Mouse (Mus musculus) layer of hippocampus, postnatal 36 days (tissue): Measurements from ENCODE around the gene Bst2. TPM values are rescaled to one million over a fixed set of nuclear protein-coding genes. Genes with fewer than 3 reads are reported as not detected.

Experiments
- DNase-seq, 2 experiments: peaks; one replicate each; pipeline ENCODE4 v3.0.0; 2022
- total RNA-seq, 2 experiments: library from RNA; stranded (reverse); gene quantifications; 2 replicates each; pipeline ENCODE4 v1.2.3; 2021

The Bst2 gene
- total RNA-seq, result 1 to 10 TPM; 3.0 to 5.8 TPM

DNA sequence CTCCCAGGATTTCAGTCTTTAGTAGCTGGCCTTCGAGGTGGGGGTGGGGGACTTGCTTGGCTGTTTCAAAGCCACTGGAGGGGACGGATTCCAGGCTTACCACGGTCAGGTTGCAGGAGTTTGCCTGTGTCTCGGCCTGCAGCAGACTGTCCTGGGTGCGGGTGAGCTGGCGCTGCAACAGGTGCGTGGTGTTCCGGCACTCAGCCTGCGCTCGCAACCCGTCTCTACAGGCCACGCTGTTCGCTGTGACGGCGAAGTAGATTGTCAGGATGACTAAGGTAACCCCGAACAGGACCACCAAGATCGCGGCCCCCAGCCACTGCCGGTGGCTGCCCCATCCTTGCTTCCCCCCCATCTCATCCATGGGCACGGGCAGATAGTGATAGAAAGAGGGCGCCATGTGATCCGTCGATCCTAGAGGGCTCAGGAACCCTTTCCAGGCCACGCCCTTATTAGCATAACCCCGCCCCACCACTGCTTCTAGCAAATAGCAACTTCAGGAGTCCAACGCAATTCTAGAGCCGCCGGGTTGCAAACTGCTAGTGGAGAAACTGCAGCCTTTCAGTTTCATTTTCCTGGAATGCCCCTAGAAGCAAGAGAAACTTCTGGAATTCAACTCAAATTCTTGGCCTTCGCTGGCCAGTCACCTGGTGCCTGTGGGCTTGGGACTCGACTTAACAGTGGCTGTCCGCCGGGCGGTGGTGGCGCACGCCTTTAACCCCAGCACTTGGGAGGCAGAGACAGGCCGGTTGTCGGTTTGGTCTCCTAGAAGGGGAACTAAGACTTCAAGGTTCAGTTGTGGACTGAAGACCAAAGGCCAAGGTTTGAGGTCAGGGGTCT is at the start of gene Bst2:
Bst2 (minus strand) TSS at position 429 of the 840 bp plus-strand sequence.
- DNase-seq, result peak in 1 of 2 experiments; percentile 37

GRCm38 (mm10) chr8:71586891-71587290 is 49.6 kb upstream of the Bst2 start:
- DNase-seq, result no peak

- no peak for DNase-seq
These were observed 42.9 kb upstream of the Bst2 start for GRCm38 (mm10) chr8:71580201-71580600.

DNA sequence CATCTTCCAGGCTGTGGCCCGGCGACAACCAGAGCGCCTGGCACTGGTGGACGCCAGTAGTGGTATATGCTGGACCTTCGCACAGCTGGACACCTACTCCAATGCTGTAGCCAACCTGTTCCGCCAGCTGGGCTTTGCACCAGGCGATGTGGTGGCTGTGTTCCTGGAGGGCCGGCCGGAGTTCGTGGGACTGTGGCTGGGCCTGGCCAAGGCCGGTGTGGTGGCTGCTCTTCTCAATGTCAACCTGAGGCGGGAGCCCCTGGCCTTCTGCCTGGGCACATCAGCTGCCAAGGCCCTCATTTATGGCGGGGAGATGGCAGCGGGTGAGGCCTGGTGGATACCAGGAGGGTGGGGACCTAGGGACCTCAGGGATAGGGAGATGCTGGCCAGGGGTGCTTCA is 42.2 kb upstream of the Bst2 start:
- DNase-seq, result no peak

DNA sequence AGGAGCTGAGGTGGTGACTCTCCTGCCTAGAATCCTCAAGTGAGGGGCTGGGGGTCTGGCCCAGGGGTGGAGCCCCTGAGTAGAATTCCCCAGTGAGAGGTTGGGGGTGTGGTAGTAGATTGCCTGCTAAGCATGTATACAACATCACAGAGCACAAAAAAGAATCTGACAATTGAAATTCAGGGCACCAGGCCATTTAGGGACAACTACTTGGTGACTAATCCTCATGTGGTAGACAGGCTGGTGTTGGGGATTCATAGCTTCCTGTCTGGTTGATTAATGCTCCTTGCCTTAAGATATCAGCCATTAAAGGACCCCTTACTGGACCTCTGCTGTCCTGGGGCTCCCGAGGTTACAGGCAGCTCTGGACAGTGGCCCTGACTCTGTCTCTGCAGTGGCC is 41.8 kb upstream of the Bst2 start:
- DNase-seq, result no peak

- DNase-seq, result peak in 1 of 2 experiments; percentile 56
These were observed 40.7 kb upstream of the Bst2 start for GRCm38 (mm10) chr8:71577856-71578387.

DNA sequence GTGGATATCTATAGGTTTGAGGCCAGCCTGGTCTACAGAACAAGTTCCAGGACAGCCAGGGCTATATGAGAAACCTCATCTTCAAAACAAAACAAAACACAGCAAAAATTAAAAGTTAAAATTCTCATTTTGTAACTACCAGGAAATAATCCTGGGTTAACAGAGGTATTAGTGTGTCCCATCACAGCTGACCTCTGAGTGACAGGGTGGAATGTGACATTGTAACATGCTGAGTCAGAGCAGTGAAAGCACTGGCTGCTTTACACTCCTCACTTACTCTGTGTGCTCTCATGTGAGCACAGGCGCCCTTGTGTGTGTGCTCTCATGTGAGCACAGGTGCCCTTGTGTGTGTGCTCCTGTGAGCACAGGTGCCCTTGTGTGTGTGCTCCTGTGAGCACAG is 37.8 kb upstream of the Bst2 start:
- no peak for DNase-seq

DNA sequence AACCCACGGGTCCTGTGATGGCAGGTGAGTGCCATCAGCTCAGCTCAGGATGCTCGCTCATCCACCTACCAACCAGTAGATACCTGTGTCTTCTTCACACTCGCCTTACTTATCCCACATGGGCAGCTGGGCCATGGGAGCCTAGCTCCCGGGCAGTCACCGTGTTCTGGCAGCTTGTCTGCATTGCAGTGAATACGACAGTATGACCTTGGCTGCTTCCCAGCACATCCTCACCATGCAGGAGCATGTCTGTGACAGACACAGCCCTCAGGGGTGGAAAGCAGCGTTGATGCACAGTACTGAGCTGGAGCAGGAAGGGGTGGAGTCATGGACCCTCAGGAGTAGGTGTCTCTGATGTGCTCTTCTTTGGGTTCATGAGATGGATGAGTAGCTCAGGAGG is 37.2 kb upstream of the Bst2 start:
- no peak for DNase-seq

GRCm38 (mm10) chr8:71572847-71573633 is 35.8 kb upstream of the Bst2 start:
- peak; percentile 80 to 89 for DNase-seq

GRCm38 (mm10) chr8:71572077-71572476 is 34.8 kb upstream of the Bst2 start:
- no peak for DNase-seq

GRCm38 (mm10) chr8:71570291-71570954 is 33.2 kb upstream of the Bst2 start:
- DNase-seq, result peak; percentile 94 to 95

DNA sequence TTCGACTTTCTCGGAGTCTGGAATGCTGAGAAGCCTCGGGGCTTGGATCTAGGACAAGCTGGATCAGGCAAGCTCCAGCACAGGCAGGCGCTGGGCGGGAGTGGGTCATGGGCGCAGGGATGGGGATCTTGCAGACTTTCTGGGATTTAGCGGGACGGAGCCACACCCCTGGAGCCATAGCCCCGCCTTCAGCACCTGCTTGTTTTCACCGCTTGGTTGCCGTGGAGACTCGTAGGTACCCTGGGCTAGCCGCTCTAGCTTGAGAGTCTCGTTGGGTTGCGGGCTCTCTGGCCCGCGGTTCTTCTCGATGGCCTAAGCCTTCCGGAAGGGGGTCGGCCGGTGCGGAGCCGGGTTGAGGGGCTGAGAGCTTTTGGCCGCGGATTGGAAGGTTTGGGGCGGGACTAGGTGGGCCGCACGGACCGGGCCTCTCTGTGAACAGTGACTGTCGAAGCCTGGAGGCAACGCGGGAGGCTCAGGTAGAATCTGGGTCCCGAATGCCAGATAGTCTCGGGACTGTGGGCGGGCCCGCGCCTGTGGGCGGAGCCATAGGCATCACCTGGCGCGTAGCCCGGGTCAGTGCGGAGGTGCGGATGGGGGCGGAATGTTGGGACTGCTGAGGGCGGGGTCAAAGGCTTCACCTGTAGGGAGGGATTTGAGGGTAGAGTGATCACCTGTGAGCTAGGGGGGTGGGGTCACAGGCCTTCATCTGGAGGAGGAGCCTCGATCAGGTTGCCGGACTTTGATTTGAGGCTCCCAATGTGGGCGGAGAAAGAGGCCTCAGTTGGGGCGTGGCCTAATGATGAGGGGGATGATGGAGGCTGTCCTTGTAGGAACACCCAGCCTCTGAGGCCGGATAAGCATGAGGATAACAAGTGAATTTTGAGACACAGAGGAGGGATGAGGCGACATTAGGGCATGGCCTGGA is 32.4 kb upstream of the Bst2 start:
- peak; percentile 76 to 81 for DNase-seq

GRCm38 (mm10) chr8:71568941-71569340 is 31.7 kb upstream of the Bst2 start:
- DNase-seq, result no peak

GRCm38 (mm10) chr8:71568387-71568937 is 31.2 kb upstream of the Bst2 start, which contains the start of gene Slc27a1:
TSS of gene Slc27a1 (plus strand) at chr8:71568882.
- peak; percentile 67 to 77 for DNase-seq

- no peak for DNase-seq
These were observed 30.3 kb upstream of the Bst2 start for GRCm38 (mm10) chr8:71567587-71567986.

GRCm38 (mm10) chr8:71566501-71566900 is 29.2 kb upstream of the Bst2 start, which contains the start of gene Nxnl1:
TSS of gene Nxnl1 (minus strand) at chr8:71566601.
- DNase-seq, result no peak

DNA sequence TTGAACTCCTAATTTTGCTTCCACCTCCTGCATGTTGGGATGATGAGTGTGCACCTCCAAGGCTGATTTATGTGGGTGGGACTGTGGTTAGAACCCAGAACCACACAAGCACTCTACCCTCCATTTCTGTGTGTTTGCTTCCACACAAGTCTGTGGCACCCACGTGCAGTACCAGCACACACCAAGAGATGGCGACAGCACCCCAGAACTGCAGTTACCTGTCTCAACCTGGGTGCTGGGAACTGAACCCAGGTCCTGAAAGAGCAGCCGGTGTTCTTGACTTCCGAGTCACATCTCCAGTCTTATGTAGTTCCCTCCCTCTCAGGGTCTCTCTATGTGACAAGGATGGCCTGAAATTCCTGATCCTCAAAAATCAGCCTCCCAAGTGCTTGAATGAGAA is 26.7 kb upstream of the Bst2 start:
- no peak for DNase-seq

- DNase-seq, result peak; percentile 56 to 74
These were observed 25.5 kb upstream of the Bst2 start for GRCm38 (mm10) chr8:71562751-71563150.

DNA sequence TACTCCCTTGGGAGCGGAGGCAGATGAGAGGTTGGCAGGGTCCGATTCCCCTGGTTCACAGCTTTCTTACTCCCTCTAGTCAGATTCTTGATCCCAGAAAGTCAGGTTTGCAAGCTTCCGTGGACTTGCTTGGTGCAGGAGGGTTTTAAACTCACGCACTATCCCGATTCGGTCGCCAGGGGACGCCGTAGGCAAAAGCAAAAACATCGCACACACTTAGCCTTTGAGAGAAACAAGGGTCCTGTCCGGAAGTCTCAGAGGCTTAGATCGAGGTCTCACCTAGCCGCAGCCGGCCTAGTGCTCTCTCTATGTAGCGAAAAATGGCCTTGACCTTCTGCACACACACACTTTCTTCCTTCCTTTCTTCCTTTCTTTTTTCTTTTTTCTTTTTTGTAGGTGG is 24.1 kb upstream of the Bst2 start:
- peak; percentile 46 to 68 for DNase-seq

GRCm38 (mm10) chr8:71560765-71561164 is 23.5 kb upstream of the Bst2 start:
- DNase-seq, result no peak

DNA sequence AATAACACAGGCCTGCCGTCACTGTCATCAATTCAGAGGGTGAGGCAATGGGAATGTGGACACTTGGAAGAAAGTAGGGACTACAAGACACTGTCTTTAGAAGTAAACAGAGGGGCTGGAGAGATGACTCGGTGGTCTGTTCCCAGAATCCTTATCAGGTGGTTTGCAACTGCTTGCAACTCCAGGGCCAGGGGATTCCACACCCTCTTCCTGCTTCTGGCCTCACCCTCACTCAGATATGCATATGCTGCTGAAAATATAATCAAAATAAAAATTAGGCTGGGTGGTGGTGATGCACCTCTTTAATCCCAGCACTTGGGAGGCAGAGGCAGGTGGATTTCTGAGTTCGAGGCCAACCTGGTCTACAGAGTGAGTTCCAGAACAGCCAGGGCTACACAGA is 22.8 kb upstream of the Bst2 start:
- DNase-seq, result no peak
